Mouse (Mus musculus) embryonic facial prominence, embryonic 15.5 days (tissue): Measurements from ENCODE around the gene 1110032A03Rik. TPM values are rescaled to one million over a fixed set of nuclear protein-coding genes. Genes with fewer than 3 reads are reported as not detected.

Source experiments
- ATAC-seq: fragments of 200-750 bp; cut with Nextera tagmentation; 2 replicates; pipeline ENCODE4 v1.8.0; 2017; ENCODE audit warnings: low read depth, moderate TSS enrichment; ENCODE audit not compliant: insufficient number of reproducible peaks, low FRiP score, low TSS enrichment
- H3K27ac ChIP-seq: fragments of 300-500 bp; sonication (generic); replicated peaks from 2 replicates; pipeline ENCODE4 v1.5.1; 2015; ENCODE audit warnings: mild to moderate bottlenecking, inconsistent platforms
- H3K27me3 ChIP-seq: fragments of 300-500 bp; sonication (generic); 2 replicates; pipeline ENCODE4 v1.6.1; 2015; ENCODE audit warnings: inconsistent platforms
- H3K36me3 ChIP-seq: fragments of 300-500 bp; sonication (generic); 2 replicates; pipeline ENCODE4 v1.6.1; 2015; ENCODE audit warnings: mild to moderate bottlenecking, inconsistent platforms
- H3K4me1 ChIP-seq: fragments of 300-500 bp; sonication (generic); 2 replicates; pipeline ENCODE4 v1.6.1; 2015; ENCODE audit warnings: inconsistent platforms
- H3K4me2 ChIP-seq: fragments of 300-500 bp; sonication (generic); replicated peaks from 2 replicates; pipeline ENCODE4 v1.6.1; 2015; ENCODE audit warnings: mild to moderate bottlenecking, inconsistent platforms
- H3K4me3 ChIP-seq: fragments of 300-500 bp; sonication (generic); replicated peaks from 2 replicates; pipeline ENCODE4 v1.5.1; 2015; ENCODE audit warnings: mild to moderate bottlenecking, inconsistent platforms
- H3K9ac ChIP-seq: fragments of 300-500 bp; sonication (generic); 2 replicates; pipeline ENCODE4 v1.6.1; 2015; ENCODE audit warnings: inconsistent platforms
- H3K9me3 ChIP-seq: fragments of 300-500 bp; sonication (generic); replicated peaks from 2 replicates; pipeline ENCODE4 v1.6.1; 2016; ENCODE audit warnings: inconsistent platforms
- WGBS: fragments of 180-500 bp; shearing (Covaris S2); methylation state at CpG from one replicate; pipeline ENCODE4 v1.1.7; 2015; 5-methylcytosine and 5-hydroxymethylcytosine counted together
- polyA plus RNA-seq: library from polyadenylated mRNA; unstranded; fragments of >200 nt; fragmentation: Nextera tagmentation; extraction: Ambion mirVana; gene quantifications from 2 replicates; pipeline ENCODE4 v1.2.1, GENCODE M21; 2015

The 1110032A03Rik gene
- 39.9 and 51.9 TPM in 2 replicates for polyA plus RNA-seq

DNA sequence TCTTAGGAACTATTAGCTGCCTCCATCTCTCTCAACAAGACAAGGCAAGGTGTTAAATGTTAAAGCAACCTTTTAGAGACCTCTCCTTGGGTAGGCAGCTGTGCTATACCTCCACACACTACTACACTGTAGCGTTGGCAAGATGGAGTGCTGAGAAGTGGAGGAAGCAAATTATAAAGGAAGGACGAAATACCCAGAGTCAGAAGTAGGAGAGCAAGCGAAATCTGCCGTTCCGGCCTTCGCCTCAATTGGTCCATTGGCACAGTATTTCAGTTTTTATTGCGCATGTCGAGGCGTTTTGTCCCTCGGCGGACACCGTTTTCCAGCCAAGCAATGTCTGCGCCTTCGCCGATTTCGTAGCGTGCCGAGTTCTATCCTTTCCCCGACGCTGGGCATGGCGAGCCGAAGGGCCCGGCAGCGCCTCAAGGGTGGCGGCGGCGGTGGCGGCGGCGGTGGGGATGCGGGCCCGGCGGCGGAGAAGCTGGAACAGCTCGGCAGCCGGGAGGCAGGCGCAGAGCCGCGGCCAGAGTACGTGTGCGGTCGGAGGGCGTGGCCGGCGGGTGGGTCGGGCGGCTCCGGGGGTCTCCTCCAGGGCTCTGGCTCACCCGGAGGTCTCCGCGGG is at the start of gene 1110032A03Rik, which contains the start of gene Alg9:
Gene 1110032A03Rik (minus strand): TSS at position 530 of the 622 bp plus-strand sequence.
Gene Alg9 (plus strand): TSS at position 29 of the 622 bp plus-strand sequence.
- peak within 1 kb of the TSS; percentile 69 for H3K9ac ChIP-seq
- no peaks in the 10 kb centered on the region for H3K9me3 ChIP-seq
- peak within 1 kb of the TSS; percentile 71 for H3K4me2 ChIP-seq
- no peaks in the 10 kb centered on the region for H3K27me3 ChIP-seq
- H3K4me3 ChIP-seq = peak within 1 kb of the TSS; percentile 73
- peak within 1 kb of the TSS; percentile 87 for H3K27ac ChIP-seq
- peak; percentile 79 for ATAC-seq
- WGBS = 0% methylated on average over 48 of the region's 51 CpGs
- peaks cover 18% of the 10 kb centered on the region for H3K4me1 ChIP-seq
- peaks cover 18% of the 10 kb centered on the region for H3K36me3 ChIP-seq

DNA sequence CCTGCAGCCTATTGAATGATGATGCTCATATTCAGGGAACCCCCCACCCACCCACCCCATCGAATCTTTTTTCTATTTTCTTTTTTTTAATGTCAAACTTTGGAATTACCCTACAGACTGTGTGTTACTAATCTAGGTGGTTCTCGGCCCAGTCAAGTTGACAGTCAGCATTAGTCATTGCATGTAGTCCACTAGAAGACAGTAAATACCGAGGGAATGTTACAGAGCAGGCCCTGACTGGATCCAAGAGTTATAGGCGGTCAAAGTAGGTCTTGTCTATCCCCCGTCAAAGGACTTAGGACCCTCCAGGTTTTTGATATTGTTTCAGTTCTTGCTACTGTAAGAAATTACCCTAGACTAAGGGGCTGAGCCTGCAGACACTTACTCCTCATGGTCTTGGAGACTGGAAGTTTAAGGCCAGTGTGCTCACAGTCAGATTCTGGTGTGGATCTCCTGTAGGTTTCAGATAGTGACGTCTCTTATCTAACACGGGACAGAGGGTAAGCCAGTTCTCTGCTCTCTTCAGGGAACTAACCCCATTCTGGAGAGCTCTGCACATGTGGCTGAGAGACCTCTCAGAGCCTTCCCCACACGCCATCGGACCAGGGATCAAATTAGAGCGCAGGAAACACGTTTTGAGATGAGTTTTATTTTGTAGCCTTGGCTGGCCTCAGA is 48.6 kb upstream of the 1110032A03Rik start:
- Histone ChIP-seq H3K9me3 (no peaks in the 10 kb centered on the region), H3K27ac (no peak overlapping the region), H3K9ac (no peak overlapping the region), H3K27me3 (no peaks in the 10 kb centered on the region), H3K4me1 (no peaks in the 10 kb centered on the region), H3K36me3 (peaks cover 28% of the 10 kb centered on the region), H3K4me3 (no peak overlapping the region), H3K4me2 (no peak overlapping the region)
- no peak for ATAC-seq
- WGBS = 84% methylated on average over 11 of the region's 11 CpGs

DNA sequence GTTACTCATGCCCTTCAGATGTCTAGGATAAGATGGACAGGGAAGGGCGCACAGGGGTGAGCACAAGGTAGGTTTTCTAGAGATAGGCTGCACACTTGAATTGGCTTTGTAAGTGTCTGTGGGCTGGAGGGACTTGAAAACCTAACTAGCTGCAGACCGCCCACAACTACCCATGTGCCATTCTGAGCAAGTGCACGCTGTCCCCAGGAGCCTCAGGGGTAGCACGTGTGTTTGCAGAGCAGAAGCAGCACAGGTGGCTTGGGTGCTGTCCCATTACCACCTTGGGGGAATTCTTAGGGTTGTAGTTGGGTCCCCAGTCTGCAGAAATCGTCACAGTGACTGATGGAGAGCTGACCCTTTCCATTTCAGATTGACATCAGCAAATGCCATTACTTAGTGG is 46.9 kb upstream of the 1110032A03Rik start:
- Histone ChIP-seq H3K9me3 (no peaks in the 10 kb centered on the region), H3K4me1 (no peaks in the 10 kb centered on the region), H3K4me2 (no peak overlapping the region), H3K36me3 (peaks cover 38% of the 10 kb centered on the region), H3K9ac (no peak overlapping the region), H3K4me3 (no peak overlapping the region), H3K27me3 (no peaks in the 10 kb centered on the region), H3K27ac (no peak overlapping the region)
- no peak for ATAC-seq
- WGBS = 94% methylated on average over 5 of the region's 5 CpGs

DNA sequence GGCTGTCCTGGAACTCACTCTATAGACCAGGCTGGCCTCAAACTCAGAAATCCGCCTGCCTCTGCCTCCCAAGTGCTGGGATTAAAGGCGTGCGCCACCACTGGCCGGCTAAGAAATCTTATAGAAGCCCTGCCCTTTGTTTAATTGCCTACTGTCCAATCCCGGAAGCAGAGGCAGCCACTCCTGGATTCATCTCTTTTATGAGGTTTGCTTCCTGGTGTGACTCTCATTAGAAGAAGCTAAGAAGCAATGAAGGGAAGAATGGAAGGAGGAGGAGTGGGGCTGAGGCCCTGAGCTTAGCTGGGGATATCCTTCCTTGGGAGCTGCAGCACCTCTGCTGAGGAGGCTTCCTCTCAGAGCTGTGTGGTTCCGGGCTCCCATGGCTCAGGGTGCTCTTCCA is 46.3 kb upstream of the 1110032A03Rik start:
- Histone ChIP-seq H3K4me3 (no peak overlapping the region), H3K4me1 (no peaks in the 10 kb centered on the region), H3K27me3 (no peaks in the 10 kb centered on the region), H3K9me3 (no peaks in the 10 kb centered on the region), H3K9ac (no peak overlapping the region), H3K36me3 (peaks cover 43% of the 10 kb centered on the region), H3K4me2 (no peak overlapping the region), H3K27ac (no peak overlapping the region)
- WGBS = 88% methylated on average over 6 of the region's 6 CpGs
- no peak for ATAC-seq

DNA sequence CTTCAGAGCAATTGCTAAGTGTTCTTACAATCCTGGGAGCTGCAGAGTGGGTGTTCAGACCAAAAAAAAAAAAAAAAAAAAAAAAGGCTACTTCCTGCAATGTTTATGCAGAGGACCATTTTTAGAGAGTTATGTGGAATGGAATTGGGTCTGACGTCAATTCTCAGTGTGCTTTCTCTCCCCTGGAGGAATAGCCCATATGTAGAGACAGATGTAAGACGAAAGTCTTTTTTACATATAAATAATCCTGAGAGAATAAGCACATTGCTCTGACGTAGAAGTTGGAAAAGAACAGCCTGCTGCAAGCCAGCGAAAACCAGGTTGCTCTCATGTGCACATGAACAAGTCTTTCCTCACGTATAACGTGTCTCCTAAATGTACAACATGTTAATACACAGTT is 44.4 kb upstream of the 1110032A03Rik start:
- Histone ChIP-seq H3K9ac (no peak overlapping the region), H3K4me3 (no peak overlapping the region), H3K4me2 (no peak overlapping the region), H3K27me3 (no peaks in the 10 kb centered on the region), H3K27ac (no peak overlapping the region), H3K4me1 (no peaks in the 10 kb centered on the region), H3K9me3 (no peaks in the 10 kb centered on the region), H3K36me3 (peaks cover 42% of the 10 kb centered on the region)
- no peak for ATAC-seq
- 67% methylated on average over 6 of the region's 6 CpGs for WGBS

DNA sequence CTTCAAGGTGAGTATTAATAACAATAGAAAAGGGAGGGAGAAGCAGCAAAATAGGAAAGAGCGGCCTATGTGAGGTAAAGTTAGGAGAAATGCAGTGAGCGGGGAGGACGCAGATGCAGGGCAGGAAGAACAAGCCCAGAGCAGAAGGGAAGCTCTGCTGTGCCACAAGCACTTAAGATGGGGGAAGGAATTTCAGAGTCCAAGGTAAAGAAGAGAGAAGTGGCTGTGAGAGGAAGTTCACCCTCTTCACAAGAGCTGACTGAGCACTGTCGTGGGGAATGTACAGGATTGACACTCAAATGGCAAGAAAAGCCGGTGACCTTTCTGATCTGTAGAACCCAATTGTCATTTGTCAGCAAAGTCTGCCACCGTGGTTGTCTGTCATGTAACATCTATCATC is 42.7 kb upstream of the 1110032A03Rik start:
- Histone ChIP-seq H3K9me3 (no peaks in the 10 kb centered on the region), H3K27me3 (no peaks in the 10 kb centered on the region), H3K4me3 (no peak overlapping the region), H3K4me2 (no peak overlapping the region), H3K36me3 (peaks cover 49% of the 10 kb centered on the region), H3K4me1 (no peaks in the 10 kb centered on the region), H3K9ac (no peak overlapping the region), H3K27ac (no peak overlapping the region)
- 86% methylated on average over 6 of the region's 6 CpGs for WGBS
- no peak for ATAC-seq

DNA sequence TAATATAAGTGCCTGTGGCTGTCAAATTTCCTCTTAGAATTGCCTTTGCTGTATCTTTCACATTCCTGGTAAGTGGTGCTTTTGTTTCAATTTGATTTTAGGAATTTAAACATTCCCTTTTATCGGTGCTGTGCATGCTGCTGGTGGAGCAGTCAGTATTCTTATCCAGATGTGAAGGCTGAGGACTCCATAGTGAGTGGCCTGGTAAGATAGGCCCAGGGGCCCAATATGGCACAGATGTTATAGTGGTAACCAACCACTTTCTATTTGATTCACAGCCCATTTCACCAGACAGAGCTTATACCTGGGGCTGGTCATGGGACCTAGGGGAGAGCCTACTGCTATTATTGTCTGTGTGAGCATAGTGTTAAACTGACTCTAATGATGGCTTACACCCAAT is 41.2 kb upstream of the 1110032A03Rik start:
- no peak overlapping the region for H3K9ac ChIP-seq
- 98% methylated on average over 1 of the region's 1 CpGs for WGBS
- no peak overlapping the region for H3K4me2 ChIP-seq
- peaks cover 47% of the 10 kb centered on the region for H3K36me3 ChIP-seq
- no peaks in the 10 kb centered on the region for H3K4me1 ChIP-seq
- no peaks in the 10 kb centered on the region for H3K9me3 ChIP-seq
- ATAC-seq = no peak
- H3K27ac ChIP-seq = no peak overlapping the region
- no peaks in the 10 kb centered on the region for H3K27me3 ChIP-seq
- H3K4me3 ChIP-seq = no peak overlapping the region

DNA sequence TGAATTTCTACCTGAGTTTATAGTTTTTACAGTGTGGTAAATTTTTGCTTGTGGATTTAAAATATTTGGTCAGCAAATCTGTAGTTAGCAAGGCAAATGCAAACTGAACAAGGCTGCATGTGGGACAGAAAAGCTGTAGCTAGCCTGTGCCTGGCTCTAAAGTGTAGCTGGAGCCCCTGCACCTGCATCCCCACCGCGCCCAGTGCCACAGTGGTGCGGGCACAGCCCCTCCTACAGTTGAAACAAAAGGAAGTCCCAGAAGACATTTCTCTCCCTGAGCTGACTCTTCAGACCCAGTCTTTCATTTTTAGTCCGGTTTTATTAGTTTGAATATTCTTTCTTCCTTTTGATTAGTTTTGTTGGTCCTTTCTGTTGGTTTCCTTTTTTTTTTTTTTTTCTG is 40.3 kb upstream of the 1110032A03Rik start:
- H3K4me2 ChIP-seq = no peak overlapping the region
- H3K4me3 ChIP-seq = no peak overlapping the region
- 94% methylated on average over 4 of the region's 4 CpGs for WGBS
- no peaks in the 10 kb centered on the region for H3K4me1 ChIP-seq
- no peak overlapping the region for H3K9ac ChIP-seq
- H3K9me3 ChIP-seq = no peaks in the 10 kb centered on the region
- no peak for ATAC-seq
- no peak overlapping the region for H3K27ac ChIP-seq
- peaks cover 52% of the 10 kb centered on the region for H3K36me3 ChIP-seq
- H3K27me3 ChIP-seq = no peaks in the 10 kb centered on the region

DNA sequence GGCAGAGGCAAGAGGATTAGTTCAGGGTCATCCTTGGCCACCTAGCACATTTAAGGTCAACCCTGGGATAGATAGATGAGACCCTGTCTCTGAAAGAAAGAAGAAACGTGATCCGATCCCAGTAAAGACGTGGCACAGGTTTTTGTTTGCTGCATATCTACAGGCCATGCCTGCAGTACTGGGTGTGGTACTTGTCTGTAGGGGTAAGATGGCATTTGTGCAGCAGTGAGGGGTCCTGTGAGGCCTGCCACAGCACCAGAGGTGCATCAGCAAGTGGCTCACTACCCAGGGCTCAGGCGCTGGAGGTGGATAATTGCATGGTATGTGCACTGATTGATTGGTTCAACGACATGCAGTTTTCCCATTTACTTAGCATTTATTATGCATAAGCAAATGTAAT is 38.5 kb upstream of the 1110032A03Rik start:
- Histone ChIP-seq H3K9me3 (no peaks in the 10 kb centered on the region), H3K4me1 (no peaks in the 10 kb centered on the region), H3K36me3 (peaks cover 64% of the 10 kb centered on the region), H3K4me2 (no peak overlapping the region), H3K27me3 (no peaks in the 10 kb centered on the region), H3K27ac (no peak overlapping the region), H3K4me3 (no peak overlapping the region), H3K9ac (no peak overlapping the region)
- 89% methylated on average over 5 of the region's 5 CpGs for WGBS
- ATAC-seq = no peak

DNA sequence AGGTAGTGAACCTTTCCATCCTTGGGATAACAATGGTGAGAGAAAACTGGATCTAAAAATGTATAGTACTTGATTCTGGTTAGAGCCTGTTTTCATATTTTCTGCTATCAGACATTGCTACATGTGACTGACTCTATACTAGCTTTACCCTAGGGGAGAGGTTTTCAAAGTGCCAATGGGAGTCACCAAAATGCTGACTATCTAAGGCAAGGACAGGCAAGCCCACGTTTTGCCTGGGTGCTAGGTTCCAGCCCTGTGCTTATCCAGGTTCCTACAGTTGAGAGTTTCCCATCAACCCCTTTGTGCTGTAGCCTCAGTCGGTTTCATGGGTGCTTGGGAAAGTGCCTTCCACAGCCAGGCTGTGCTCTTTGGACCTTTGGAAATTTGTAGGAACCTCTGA is 36.4 kb upstream of the 1110032A03Rik start:
- peaks cover 66% of the 10 kb centered on the region for H3K36me3 ChIP-seq
- no peak overlapping the region for H3K27ac ChIP-seq
- no peaks in the 10 kb centered on the region for H3K27me3 ChIP-seq
- no peaks in the 10 kb centered on the region for H3K9me3 ChIP-seq
- no peak overlapping the region for H3K4me2 ChIP-seq
- no peak overlapping the region for H3K4me3 ChIP-seq
- H3K9ac ChIP-seq = no peak overlapping the region
- 86% methylated on average over 2 of the region's 2 CpGs for WGBS
- no peak for ATAC-seq
- no peaks in the 10 kb centered on the region for H3K4me1 ChIP-seq

DNA sequence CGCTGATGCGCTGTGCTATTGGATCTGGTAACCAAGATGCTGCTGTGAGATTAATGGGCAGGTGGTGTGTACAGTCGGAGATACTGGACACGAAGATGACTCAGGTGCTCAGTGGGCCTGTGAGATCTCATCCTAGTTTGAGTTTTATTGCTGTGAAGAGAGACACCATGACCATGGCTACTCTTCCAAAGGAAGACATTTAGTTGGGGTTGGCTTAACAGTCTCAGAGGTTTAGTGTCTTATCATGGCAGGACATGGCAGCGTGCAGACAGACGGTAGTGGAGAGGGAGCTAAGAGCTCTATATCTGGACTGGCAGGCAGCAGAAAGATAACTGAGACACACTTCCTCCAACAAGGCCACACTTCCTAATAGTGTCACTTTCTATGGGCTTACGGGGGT is 35.9 kb upstream of the 1110032A03Rik start:
- H3K4me3 ChIP-seq = no peak overlapping the region
- H3K36me3 ChIP-seq = peaks cover 64% of the 10 kb centered on the region
- H3K4me1 ChIP-seq = no peaks in the 10 kb centered on the region
- WGBS = 95% methylated on average over 7 of the region's 7 CpGs
- H3K4me2 ChIP-seq = no peak overlapping the region
- no peak for ATAC-seq
- no peaks in the 10 kb centered on the region for H3K27me3 ChIP-seq
- no peaks in the 10 kb centered on the region for H3K9me3 ChIP-seq
- no peak overlapping the region for H3K27ac ChIP-seq
- no peak overlapping the region for H3K9ac ChIP-seq

DNA sequence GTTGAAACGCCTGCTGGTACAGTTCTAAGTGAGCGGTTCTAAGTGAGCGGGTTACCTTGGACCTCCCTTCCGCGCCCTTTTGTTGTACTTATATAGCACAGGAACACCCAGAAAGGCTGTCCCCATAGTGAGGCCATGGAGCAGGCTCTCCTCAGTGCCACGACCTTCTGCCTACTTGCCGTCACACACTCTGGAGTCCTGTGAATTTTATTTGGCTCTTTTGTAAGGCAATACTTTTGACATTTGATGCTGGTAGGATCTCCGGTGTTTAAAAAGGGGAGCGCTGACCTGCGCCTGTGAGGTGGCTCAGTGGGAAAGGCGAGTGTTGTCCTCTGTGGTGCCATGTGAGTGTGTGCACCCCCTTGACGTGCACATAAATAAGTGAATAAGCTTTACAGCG is 33.8 kb upstream of the 1110032A03Rik start:
- ATAC-seq = no peak
- H3K27me3 ChIP-seq = no peaks in the 10 kb centered on the region

More for the DNA sequence above, 33.8 kb upstream of the 1110032A03Rik start:
- no peaks in the 10 kb centered on the region for H3K9me3 ChIP-seq
- WGBS = 85% methylated on average over 13 of the region's 13 CpGs
- peaks cover 72% of the 10 kb centered on the region for H3K36me3 ChIP-seq
- H3K4me3 ChIP-seq = no peak overlapping the region
- no peak overlapping the region for H3K4me2 ChIP-seq
- H3K4me1 ChIP-seq = no peaks in the 10 kb centered on the region
- H3K27ac ChIP-seq = no peak overlapping the region
- H3K9ac ChIP-seq = no peak overlapping the region
